Mouse (Mus musculus): Measurements from ENCODE around the gene Efna5. TPM values are rescaled to one million over a fixed set of nuclear protein-coding genes. Genes with fewer than 3 reads are reported as not detected.

Gene Efna5
- polyA plus RNA-seq, 1 experiment: 2.3 TPM

GRCm38 (mm10) chr17:62683142-62683541 lies 198.0 kb downstream of the Efna5 start:
- WGBS: 71% methylated on average over 5 of the region's 5 CpGs
- no peak overlapping the region for H3K4me3 ChIP-seq (replicated peaks; ENCODE audit: extremely low read depth, low read depth, low read length)
- DNase-seq: no peak
- peaks cover 3% of the 10 kb centered on the region; the same call in 1 of the 2 replicates for H3K4me1 ChIP-seq (ENCODE audit: control insufficient read depth, insufficient read depth, low read length)
- TF ChIP-seq CTCF (IDR thresholded peaks at IDR 0.05; ENCODE audit: insufficient read depth, low read length) (no peak), POLR2A (IDR thresholded peaks at IDR 0.05; ENCODE audit: borderline replicate concordance, extremely low read depth, low read depth, low read length) (no peak)

- 55% methylated on average over 1 of the region's 1 CpGs for WGBS
- DNase-seq: no peak
- H3K4me3 ChIP-seq (replicated peaks; ENCODE audit: extremely low read depth, low read depth, low read length): no peak overlapping the region
- no peaks in the 10 kb centered on the region for H3K4me1 ChIP-seq (ENCODE audit: control insufficient read depth, insufficient read depth, low read length)
- TF ChIP-seq POLR2A (IDR thresholded peaks at IDR 0.05; ENCODE audit: borderline replicate concordance, extremely low read depth, low read depth, low read length) (no peak), CTCF (IDR thresholded peaks at IDR 0.05; ENCODE audit: insufficient read depth, low read length) (no peak)
Measured at GRCm38 (mm10) chr17:62681726-62682125, 199.4 kb downstream of the Efna5 start.

- Histone ChIP-seq H3K4me3 (replicated peaks; ENCODE audit: extremely low read depth, low read depth, low read length) (no peak overlapping the region), H3K4me1 (ENCODE audit: control insufficient read depth, insufficient read depth, low read length) (no peaks in the 10 kb centered on the region)
- WGBS: 64% methylated on average over 1 of the region's 1 CpGs
- TF ChIP-seq CTCF (IDR thresholded peaks at IDR 0.05; ENCODE audit: insufficient read depth, low read length) (no peak), POLR2A (IDR thresholded peaks at IDR 0.05; ENCODE audit: borderline replicate concordance, extremely low read depth, low read depth, low read length) (no peak)
- DNase-seq: no peak
Measured at GRCm38 (mm10) chr17:62680737-62681136, 200.4 kb downstream of the Efna5 start.

GRCm38 (mm10) chr17:62676832-62677231 lies 204.3 kb downstream of the Efna5 start:
- 69% methylated on average over 6 of the region's 6 CpGs for WGBS
- no peak for DNase-seq
- TF ChIP-seq CTCF (IDR thresholded peaks at IDR 0.05; ENCODE audit: insufficient read depth, low read length): no peak
- TF ChIP-seq POLR2A (IDR thresholded peaks at IDR 0.05; ENCODE audit: borderline replicate concordance, extremely low read depth, low read depth, low read length): no peak
- H3K4me3 ChIP-seq (replicated peaks; ENCODE audit: extremely low read depth, low read depth, low read length): no peak overlapping the region
- H3K4me1 ChIP-seq (ENCODE audit: control insufficient read depth, insufficient read depth, low read length): no peaks in the 10 kb centered on the region

GRCm38 (mm10) chr17:62676409-62676808 lies 204.7 kb downstream of the Efna5 start:
- no peak for TF ChIP-seq CTCF (IDR thresholded peaks at IDR 0.05; ENCODE audit: insufficient read depth, low read length)
- no peak for TF ChIP-seq POLR2A (IDR thresholded peaks at IDR 0.05; ENCODE audit: borderline replicate concordance, extremely low read depth, low read depth, low read length)
- no peak for DNase-seq
- Histone ChIP-seq H3K4me3 (replicated peaks; ENCODE audit: extremely low read depth, low read depth, low read length) (no peak overlapping the region), H3K4me1 (ENCODE audit: control insufficient read depth, insufficient read depth, low read length) (no peaks in the 10 kb centered on the region)
- WGBS: 29% methylated on average over 6 of the region's 6 CpGs

GRCm38 (mm10) chr17:62675811-62676255 lies 205.3 kb downstream of the Efna5 start:
- no peak for DNase-seq
- Histone ChIP-seq H3K4me3 (replicated peaks; ENCODE audit: extremely low read depth, low read depth, low read length) (no peak overlapping the region), H3K4me1 (ENCODE audit: control insufficient read depth, insufficient read depth, low read length) (no peaks in the 10 kb centered on the region)
- TF ChIP-seq CTCF (IDR thresholded peaks at IDR 0.05; ENCODE audit: insufficient read depth, low read length) (no peak), POLR2A (IDR thresholded peaks at IDR 0.05; ENCODE audit: borderline replicate concordance, extremely low read depth, low read depth, low read length) (no peak)
- 67% methylated on average over 5 of the region's 5 CpGs for WGBS

GRCm38 (mm10) chr17:62672068-62672467 lies 209.0 kb downstream of the Efna5 start:
- Histone ChIP-seq H3K4me1 (ENCODE audit: control insufficient read depth, insufficient read depth, low read length) (no peaks in the 10 kb centered on the region), H3K4me3 (replicated peaks; ENCODE audit: extremely low read depth, low read depth, low read length) (no peak overlapping the region)
- no peak for TF ChIP-seq POLR2A (IDR thresholded peaks at IDR 0.05; ENCODE audit: borderline replicate concordance, extremely low read depth, low read depth, low read length)
- TF ChIP-seq CTCF (IDR thresholded peaks at IDR 0.05; ENCODE audit: insufficient read depth, low read length): no peak
- no peak for DNase-seq
- 58% methylated on average over 8 of the region's 8 CpGs for WGBS

GRCm38 (mm10) chr17:62666761-62667160 lies 214.4 kb downstream of the Efna5 start:
- no peaks in the 10 kb centered on the region for H3K4me1 ChIP-seq (ENCODE audit: control insufficient read depth, insufficient read depth, low read length)
- H3K4me3 ChIP-seq (replicated peaks; ENCODE audit: extremely low read depth, low read depth, low read length): no peak overlapping the region
- no peak for DNase-seq
- 85% methylated on average over 6 of the region's 6 CpGs for WGBS
- TF ChIP-seq CTCF (IDR thresholded peaks at IDR 0.05; ENCODE audit: insufficient read depth, low read length): no peak
- no peak for TF ChIP-seq POLR2A (IDR thresholded peaks at IDR 0.05; ENCODE audit: borderline replicate concordance, extremely low read depth, low read depth, low read length)

- WGBS: 84% methylated on average over 7 of the region's 7 CpGs
- TF ChIP-seq CTCF (IDR thresholded peaks at IDR 0.05; ENCODE audit: insufficient read depth, low read length): no peak
- no peak for TF ChIP-seq POLR2A (IDR thresholded peaks at IDR 0.05; ENCODE audit: borderline replicate concordance, extremely low read depth, low read depth, low read length)
Measured at GRCm38 (mm10) chr17:62665823-62666222, 215.3 kb downstream of the Efna5 start.

GRCm38 (mm10) chr17:62664709-62665108 lies 216.4 kb downstream of the Efna5 start:
- Histone ChIP-seq H3K4me1 (ENCODE audit: control insufficient read depth, insufficient read depth, low read length) (no peaks in the 10 kb centered on the region), H3K4me3 (replicated peaks; ENCODE audit: extremely low read depth, low read depth, low read length) (no peak overlapping the region)
- TF ChIP-seq CTCF (IDR thresholded peaks at IDR 0.05; ENCODE audit: insufficient read depth, low read length) (no peak), POLR2A (IDR thresholded peaks at IDR 0.05; ENCODE audit: borderline replicate concordance, extremely low read depth, low read depth, low read length) (no peak)
- WGBS: 75% methylated on average over 2 of the region's 2 CpGs
- DNase-seq: no peak

More at GRCm38 (mm10) chr17:62665823-62666222, 215.3 kb downstream of the Efna5 start:
- Histone ChIP-seq H3K4me3 (replicated peaks; ENCODE audit: extremely low read depth, low read depth, low read length) (no peak overlapping the region), H3K4me1 (ENCODE audit: control insufficient read depth, insufficient read depth, low read length) (no peaks in the 10 kb centered on the region)
- no peak for DNase-seq
